ENCODE assay signal across 8 mouse cellular contexts in genomic region chr10:120124801-120125464, GRCm38 (mm10). TPM values are rescaled to one million over a fixed set of nuclear protein-coding genes. Genes with fewer than 3 reads are reported as not detected.
DNase-seq lines count a peak whose midpoint lies in the region; ATAC-seq and TF ChIP-seq lines count a peak whose summit lies in the region.

No protein-coding gene starts in this region.

- H3K4me2 ChIP-seq in hindbrain, embryonic 11.5 days (replicated peaks; ENCODE audit: low read depth, low read length) = no peak overlapping the region
- no peak overlapping the region for H3K4me2 ChIP-seq in hindbrain, embryonic 13.5 days
- no peak overlapping the region for H3K4me2 ChIP-seq in intestine, postnatal 0 days (replicated peaks; ENCODE audit: low read depth)
- no peak overlapping the region for H3K4me2 ChIP-seq in midbrain, postnatal 0 days (ENCODE audit: low read depth, low read length, poor library complexity, severe bottlenecking)
- no peak overlapping the region for H3K4me2 ChIP-seq in stomach, embryonic 14.5 days (replicated peaks; ENCODE audit: low read depth, low read length)

- 51% methylated on average over 7 of the region's 7 CpGs for WGBS in hindbrain, embryonic 11.5 days
- 50% methylated on average over 7 of the region's 7 CpGs for WGBS in hindbrain, embryonic 13.5 days
- 53% methylated on average over 7 of the region's 7 CpGs for WGBS in cerebellum, adult 2 months
- 52% methylated on average over 7 of the region's 7 CpGs for WGBS in intestine, postnatal 0 days
- WGBS in midbrain, postnatal 0 days = 53% methylated on average over 7 of the region's 7 CpGs
- WGBS in stomach, embryonic 14.5 days = 52% methylated on average over 7 of the region's 7 CpGs

- peak; percentile 85 for DNase-seq in hindbrain, embryonic 11.5 days (ENCODE audit: low spot score)
- DNase-seq in cerebellum, adult 2 months = peak; percentile 67 to 77
- peak; percentile 62 to 82 for DNase-seq in frontal cortex, postnatal 10 days (ENCODE audit: low spot score in 2 of 2)
- DNase-seq in left cerebral cortex, postnatal 36 days (ENCODE audit: low spot score in 2 of 2) = peak; percentile 73 to 82
- peak; percentile 92 for DNase-seq in midbrain, postnatal 0 days (ENCODE audit: low spot score)

- 0 out of 2 replicates have a peak, but pooled peaks have one; percentile 35 for ATAC-seq in hindbrain, embryonic 11.5 days (ENCODE audit: low FRiP score)
- ATAC-seq in hindbrain, embryonic 13.5 days (ENCODE audit: low FRiP score) = no peak
- ATAC-seq in intestine, postnatal 0 days = no peak
- 0 out of 2 replicates have a peak, but pooled peaks have one; percentile 56 for ATAC-seq in midbrain, postnatal 0 days (ENCODE audit: low FRiP score)
- ATAC-seq in stomach, embryonic 14.5 days (ENCODE audit: insufficient number of reproducible peaks, insufficient read depth, low FRiP score, low read depth) = 0 out of 2 replicates have a peak, but pooled peaks have one; percentile 53

- peak; percentile 83 for TF ChIP-seq CTCF in cerebellum, adult 2 months (IDR thresholded peaks at IDR 0.05; ENCODE audit: borderline replicate concordance, insufficient read depth, low read depth, low read length)
- peak; percentile 88 for TF ChIP-seq CTCF in intestine, postnatal 0 days (IDR thresholded peaks at IDR 0.05; ENCODE audit: low read depth)
- TF ChIP-seq CTCF in midbrain, postnatal 0 days (IDR thresholded peaks at IDR 0.05) = peak; percentile 91

- H3K4me1 ChIP-seq in hindbrain, embryonic 11.5 days (replicated peaks; ENCODE audit: control insufficient read depth, insufficient read depth, low read length) = no peaks in the 10 kb centered on the region
- H3K4me1 ChIP-seq in hindbrain, embryonic 13.5 days (replicated peaks) = 0 out of 2 replicates have a peak, but pooled peaks cover 6% of the 10 kb centered on the region
- H3K4me1 ChIP-seq in cerebellum, adult 2 months (ENCODE audit: control insufficient read depth, insufficient read depth, low read length) = no peaks in the 10 kb centered on the region
- no peaks in the 10 kb centered on the region for H3K4me1 ChIP-seq in intestine, postnatal 0 days (replicated peaks; ENCODE audit: control insufficient read depth, insufficient read depth, low read length)
- no peaks in the 10 kb centered on the region for H3K4me1 ChIP-seq in midbrain, postnatal 0 days (ENCODE audit: insufficient read depth, low read length)
- H3K4me1 ChIP-seq in stomach, embryonic 14.5 days (ENCODE audit: control insufficient read depth, insufficient read depth, low read length) = no peaks in the 10 kb centered on the region

- H3K9ac ChIP-seq in hindbrain, embryonic 11.5 days (ENCODE audit: low read depth, low read length) = no peak overlapping the region
- H3K9ac ChIP-seq in hindbrain, embryonic 13.5 days = no peak overlapping the region
- no peak overlapping the region for H3K9ac ChIP-seq in intestine, postnatal 0 days (ENCODE audit: low read depth, low read length)
- H3K9ac ChIP-seq in midbrain, postnatal 0 days (replicated peaks; ENCODE audit: low read length, poor library complexity, severe bottlenecking) = no peak overlapping the region
- no peak overlapping the region for H3K9ac ChIP-seq in stomach, embryonic 14.5 days (replicated peaks; ENCODE audit: low read depth, low read length)

- no peaks in the 10 kb centered on the region for H3K9me3 ChIP-seq in hindbrain, embryonic 11.5 days (ENCODE audit: control insufficient read depth, low read length)
- no peaks in the 10 kb centered on the region for H3K9me3 ChIP-seq in hindbrain, embryonic 13.5 days
- no peaks in the 10 kb centered on the region for H3K9me3 ChIP-seq in intestine, postnatal 0 days (ENCODE audit: control insufficient read depth)
- H3K9me3 ChIP-seq in midbrain, postnatal 0 days (ENCODE audit: low read length) = no peaks in the 10 kb centered on the region
- no peaks in the 10 kb centered on the region for H3K9me3 ChIP-seq in stomach, embryonic 14.5 days (ENCODE audit: control insufficient read depth, low read depth, low read length)

- H3K27ac ChIP-seq in hindbrain, embryonic 11.5 days (ENCODE audit: low read depth, low read length) = no peak overlapping the region
- H3K27ac ChIP-seq in hindbrain, embryonic 13.5 days = no peak overlapping the region
- no peak overlapping the region for H3K27ac ChIP-seq in cerebellum, adult 2 months (ENCODE audit: insufficient read depth, low read length)
- no peak overlapping the region for H3K27ac ChIP-seq in intestine, postnatal 0 days (ENCODE audit: low read depth, low read length)
- no peak overlapping the region for H3K27ac ChIP-seq in midbrain, postnatal 0 days (ENCODE audit: low read depth, low read length)
- no peak overlapping the region for H3K27ac ChIP-seq in stomach, embryonic 14.5 days (ENCODE audit: low read length)

- no peaks in the 10 kb centered on the region for H3K36me3 ChIP-seq in hindbrain, embryonic 11.5 days (ENCODE audit: control insufficient read depth, insufficient read depth, low read length)
- no peaks in the 10 kb centered on the region for H3K36me3 ChIP-seq in hindbrain, embryonic 13.5 days
- no peaks in the 10 kb centered on the region for H3K36me3 ChIP-seq in intestine, postnatal 0 days (ENCODE audit: control insufficient read depth, insufficient read depth)
- H3K36me3 ChIP-seq in midbrain, postnatal 0 days (ENCODE audit: insufficient read depth, low read length) = no peaks in the 10 kb centered on the region
- no peaks in the 10 kb centered on the region for H3K36me3 ChIP-seq in stomach, embryonic 14.5 days (ENCODE audit: control insufficient read depth, insufficient read depth, low read length)

- H3K27me3 ChIP-seq in hindbrain, embryonic 11.5 days (ENCODE audit: control insufficient read depth, insufficient read depth, low read length) = no peaks in the 10 kb centered on the region
- no peaks in the 10 kb centered on the region for H3K27me3 ChIP-seq in hindbrain, embryonic 13.5 days
- H3K27me3 ChIP-seq in cerebellum, adult 2 months (ENCODE audit: control insufficient read depth, insufficient read depth, low read length) = no peaks in the 10 kb centered on the region
- H3K27me3 ChIP-seq in intestine, postnatal 0 days (replicated peaks; ENCODE audit: control insufficient read depth, insufficient read depth, low read length) = no peaks in the 10 kb centered on the region
- H3K27me3 ChIP-seq in midbrain, postnatal 0 days (ENCODE audit: insufficient read depth, low read length) = no peaks in the 10 kb centered on the region
- H3K27me3 ChIP-seq in stomach, embryonic 14.5 days (ENCODE audit: control insufficient read depth, insufficient read depth, low read length) = no peaks in the 10 kb centered on the region

- intact Hi-C loops in left cerebral cortex, postnatal 36 days (cut with DNase I) = loop anchor here (2.0 to 5.0 kb wide), 3 partner anchors 63 to 478 kb away; no protein-coding TSS in a partner anchor

- TF ChIP-seq POLR2A in cerebellum, adult 2 months (IDR thresholded peaks at IDR 0.05; ENCODE audit: borderline replicate concordance, insufficient read depth, low read length) = no peak

- H3K4me3 ChIP-seq in hindbrain, embryonic 11.5 days (ENCODE audit: low read depth, low read length) = no peak overlapping the region
- H3K4me3 ChIP-seq in hindbrain, embryonic 13.5 days = no peak overlapping the region
- H3K4me3 ChIP-seq in cerebellum, adult 2 months (replicated peaks; ENCODE audit: insufficient read depth, low read depth, low read length) = no peak overlapping the region
- H3K4me3 ChIP-seq in intestine, postnatal 0 days (ENCODE audit: low read depth, low read length) = no peak overlapping the region
- no peak overlapping the region for H3K4me3 ChIP-seq in midbrain, postnatal 0 days (ENCODE audit: low read depth, low read length)
- no peak overlapping the region for H3K4me3 ChIP-seq in stomach, embryonic 14.5 days (ENCODE audit: low read depth, low read length)

RNA-seq across cellular contexts. Expression of gene Helb, which starts 12.1 kb away (rescaled TPM):
- polyA plus RNA-seq in hindbrain, embryonic 11.5 days (2014; fragmentation: Nextera tagmentation; extraction: Ambion mirVana) = 3.9 and 4.1 TPM in 2 replicates
- polyA plus RNA-seq in hindbrain, embryonic 13.5 days (2015; fragmentation: Nextera tagmentation; extraction: Ambion mirVana) = 2.9 and 3.8 TPM in 2 replicates
- 3.8 and 4.6 TPM in 2 replicates for polyA plus RNA-seq in cerebellum, adult 2 months (2012; rRNA removed)
- 2.3 and 3.1 TPM in 2 replicates for polyA plus RNA-seq in intestine, postnatal 0 days (2015; fragmentation: Nextera tagmentation; extraction: Ambion mirVana)
- total RNA-seq in left cerebral cortex, postnatal 36 days (2021) = 1 to 10 TPM; 3.7 to 4.7 TPM
- 1.8 and 4.2 TPM in 2 replicates for total RNA-seq in midbrain, postnatal 0 days (2014; rRNA removed)
- polyA plus RNA-seq in midbrain, postnatal 0 days (2015; fragmentation: Nextera tagmentation; extraction: Ambion mirVana) = 1.5 and 1.7 TPM in 2 replicates
- polyA plus RNA-seq in stomach, embryonic 14.5 days (2014; fragmentation: Nextera tagmentation; extraction: Ambion mirVana) = 5.0 and 7.1 TPM in 2 replicates

Comparison
In these comparisons a context has a peak if more than half of its experiments do, and no peak if none do; other contexts are left out.
1. ATAC-seq: peak in hindbrain, embryonic 11.5 days (single experiment), midbrain, postnatal 0 days (single experiment) and stomach, embryonic 14.5 days (single experiment); none in hindbrain, embryonic 13.5 days (single experiment) and intestine, postnatal 0 days (single experiment).
2. Peak in every context shown above with its lines, with median percentiles within 50 percentile points of each other: DNase-seq and CTCF ChIP-seq.